Mouse (Mus musculus): ENCODE data around the gene Gm20388.

GRCm38 (mm10) chr8:123758935-123759334 lies 3848.3 kb downstream of the Gm20388 start:
- TF ChIP-seq GATA1 (IDR thresholded peaks at IDR 0.05; ENCODE audit: borderline replicate concordance, low read length): no peak
- TF ChIP-seq CTCF (IDR thresholded peaks at IDR 0.05; ENCODE audit: low read depth, low read length): no peak

Measured in G1E (cell line).